Mouse (Mus musculus) C2C12 (cell line): Measurements from ENCODE around the gene Vars2. TPM values are rescaled to one million over a fixed set of nuclear protein-coding genes. Genes with fewer than 3 reads are reported as not detected.

Experiments
- H3K27me3 ChIP-seq: one replicate; pipeline ENCODE4 v1.6.1; 2011; ENCODE audit not compliant: control insufficient read depth, insufficient read depth, insufficient read length
- H3K36me3 ChIP-seq: one replicate; pipeline ENCODE4 v1.6.1; 2011; ENCODE audit not compliant: control insufficient read depth, insufficient read depth
- H3K4me3 ChIP-seq: one replicate; pipeline ENCODE4 v1.5.1; 2011; ENCODE audit warnings: mild to moderate bottlenecking, control low read depth; ENCODE audit not compliant: poor library complexity, insufficient read depth, severe bottlenecking
- H3K79me2 ChIP-seq: one replicate; pipeline ENCODE4 v1.6.1; 2011; ENCODE audit not compliant: control insufficient read depth, insufficient read depth
- H3K79me3 ChIP-seq: one replicate; pipeline ENCODE4 v1.6.1; 2011; ENCODE audit warnings: low read depth, control low read depth
- H3ac ChIP-seq: one replicate; pipeline ENCODE3; 2011; ENCODE audit warnings: low read depth; ENCODE audit not compliant: control insufficient read depth, insufficient read length
- CEBPB ChIP-seq: IDR thresholded peaks from one replicate; pipeline ENCODE4 v1.6.1; 2011; ENCODE audit warnings: low read depth, mild to moderate bottlenecking, control low read depth, moderate library complexity
- CTCF ChIP-seq: IDR thresholded peaks from one replicate; pipeline ENCODE4 v1.5.1; 2011; ENCODE audit not compliant: control insufficient read depth, insufficient read depth, insufficient read length
- FOSL1 ChIP-seq: IDR thresholded peaks from one replicate; pipeline ENCODE4 v1.8.0; 2011; ENCODE audit warnings: mild to moderate bottlenecking, low read length; ENCODE audit not compliant: poor library complexity, insufficient read depth, severe bottlenecking
- MAX ChIP-seq: IDR thresholded peaks from one replicate; pipeline ENCODE4 v1.6.1; 2011; ENCODE audit warnings: mild to moderate bottlenecking, control low read depth
- MYOD1 ChIP-seq: IDR thresholded peaks from one replicate; pipeline ENCODE4 v1.6.1; 2011; ENCODE audit warnings: low read depth; ENCODE audit not compliant: control insufficient read depth, insufficient read length
- MYOG ChIP-seq: IDR thresholded peaks from one replicate; pipeline ENCODE4 v1.6.1; 2011; ENCODE audit not compliant: control insufficient read depth, insufficient read length; ENCODE audit errors: extremely low read depth
- USF1 ChIP-seq: IDR thresholded peaks from one replicate; pipeline ENCODE4 v1.6.1; 2011; ENCODE audit warnings: low read depth, mild to moderate bottlenecking, control low read depth, moderate library complexity
- polyA plus RNA-seq: library from polyadenylated mRNA; unstranded; fragments of >200 nt; fragmentation: generic; extraction: Trizol; gene quantifications from one replicate; pipeline ENCODE4 v1.2.1, GENCODE M21; 2012; ENCODE audit warnings: missing spikeins

The Vars2 gene
- polyA plus RNA-seq, 1 experiment: 12.6 TPM

DNA sequence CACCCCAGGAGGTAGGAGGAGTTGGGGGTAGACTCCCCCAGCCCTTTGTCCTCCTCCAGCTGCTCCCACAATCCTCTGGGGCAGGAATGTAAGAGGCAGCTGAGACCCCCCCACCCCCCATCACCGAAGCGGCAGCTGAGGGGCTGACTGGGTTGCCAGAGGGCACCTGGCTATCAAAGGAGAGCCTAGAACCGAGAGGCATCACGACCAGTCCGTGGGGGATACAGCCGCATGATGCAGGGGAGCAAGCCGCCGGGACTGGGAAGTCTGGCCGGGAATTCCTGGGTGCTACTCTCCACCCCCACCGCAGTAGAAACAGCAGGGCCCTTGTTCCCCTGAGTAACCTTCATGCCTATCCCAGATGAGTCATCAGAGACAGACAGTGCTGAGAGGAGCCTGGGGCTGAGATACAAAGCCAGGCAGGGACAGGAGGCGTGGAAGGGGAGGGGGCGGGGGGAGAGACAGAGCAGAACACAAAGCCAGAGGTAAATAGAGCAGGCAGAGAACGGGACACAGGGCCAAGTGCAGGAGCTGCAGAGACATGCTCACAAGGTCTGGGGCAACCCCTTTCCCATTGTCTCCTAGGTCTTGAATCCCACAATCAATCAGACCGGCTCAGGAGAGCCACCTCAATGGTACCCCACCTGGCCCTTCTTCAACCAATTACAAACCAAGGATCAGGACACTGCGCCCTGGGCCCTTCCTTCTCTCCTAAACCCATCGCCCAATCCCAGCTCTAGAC lies 30.5 kb upstream of the Vars2 start:
- peaks cover 13% of the 10 kb centered on the region for H3K36me3 ChIP-seq
- peaks cover 26% of the 10 kb centered on the region for H3K79me3 ChIP-seq
- H3K27me3 ChIP-seq: no peaks in the 10 kb centered on the region
- TF ChIP-seq USF1: no peak
- peak; percentile 13 for TF ChIP-seq FOSL1
- TF ChIP-seq MAX: peak; percentile 71
- H3K79me2 ChIP-seq: peaks cover 56% of the 10 kb centered on the region
- peak overlapping the region; percentile 19 for H3K4me3 ChIP-seq
- peak overlapping the region; percentile 59 for H3ac ChIP-seq

DNA sequence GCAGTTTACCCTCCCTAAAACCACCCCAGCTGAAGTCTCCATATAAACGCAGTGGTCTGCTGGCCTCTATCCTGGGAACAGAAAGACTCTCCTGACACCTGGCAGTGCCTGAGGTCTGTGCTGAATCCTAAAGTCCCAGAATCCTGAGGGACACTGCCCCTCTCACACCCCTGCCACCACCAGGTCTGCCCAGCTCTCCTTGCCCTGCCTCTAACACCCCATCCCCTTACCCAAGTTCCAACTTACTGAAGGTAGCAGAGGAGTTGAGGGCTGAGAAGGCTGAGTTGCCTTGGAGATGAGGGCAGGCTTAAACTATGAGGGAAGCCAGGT lies 30.0 kb upstream of the Vars2 start:
- peak overlapping the region; percentile 59 for H3ac ChIP-seq
- peak overlapping the region; percentile 19 for H3K4me3 ChIP-seq
- no peaks in the 10 kb centered on the region for H3K27me3 ChIP-seq
- peaks cover 26% of the 10 kb centered on the region for H3K79me3 ChIP-seq
- H3K79me2 ChIP-seq: peaks cover 56% of the 10 kb centered on the region
- H3K36me3 ChIP-seq: peaks cover 19% of the 10 kb centered on the region
- TF ChIP-seq CEBPB (no peak), USF1 (no peak), MYOG (no peak), CTCF (no peak), MAX (no peak), MYOD1 (no peak), FOSL1 (no peak)

DNA sequence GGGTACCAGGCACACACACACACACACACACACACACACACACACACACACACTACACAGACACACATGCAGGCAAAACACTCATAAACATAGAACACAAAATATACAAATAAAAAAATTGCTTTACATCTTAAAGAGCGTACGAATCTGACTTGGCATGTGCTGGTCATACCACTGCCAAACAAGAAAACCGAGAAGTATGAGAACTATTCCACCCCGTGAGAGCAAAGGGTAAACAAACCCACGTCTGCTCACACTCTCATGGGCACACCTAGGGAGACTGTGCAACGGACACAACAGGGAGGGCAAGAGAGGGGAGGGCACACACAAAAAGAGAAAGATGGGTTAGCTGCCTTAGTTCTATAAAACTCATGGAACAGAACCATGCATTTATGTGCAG lies 29.3 kb upstream of the Vars2 start:
- TF ChIP-seq MAX: no peak
- TF ChIP-seq USF1: no peak
- TF ChIP-seq CEBPB: no peak
- TF ChIP-seq MYOD1: no peak
- TF ChIP-seq MYOG: no peak
- no peak for TF ChIP-seq FOSL1
- TF ChIP-seq CTCF: no peak
- H3K79me2 ChIP-seq: peaks cover 56% of the 10 kb centered on the region
- no peaks in the 10 kb centered on the region for H3K27me3 ChIP-seq
- H3K36me3 ChIP-seq: peaks cover 26% of the 10 kb centered on the region
- no peak overlapping the region for H3K4me3 ChIP-seq
- peak overlapping the region; percentile 27 for H3ac ChIP-seq
- H3K79me3 ChIP-seq: peaks cover 26% of the 10 kb centered on the region

DNA sequence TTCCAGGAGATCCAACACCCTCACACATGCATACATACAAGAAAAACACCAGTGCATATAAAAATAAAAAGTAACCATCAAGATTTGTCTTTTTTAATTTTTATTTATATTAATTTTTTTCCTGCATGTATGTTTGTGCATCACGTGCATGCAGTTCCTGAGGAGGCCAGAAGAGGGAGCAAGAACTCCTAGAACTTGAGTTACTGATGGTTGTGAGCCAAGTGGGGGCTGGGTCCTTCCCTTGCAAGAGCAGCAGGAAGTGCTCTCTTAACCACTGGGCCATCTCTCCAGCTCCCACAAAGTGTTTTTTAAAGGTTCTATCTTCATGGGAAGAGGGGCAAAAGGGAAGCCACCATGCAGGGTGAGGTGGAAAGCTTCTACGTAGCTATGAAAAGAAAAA lies 27.9 kb upstream of the Vars2 start:
- no peak overlapping the region for H3ac ChIP-seq
- H3K36me3 ChIP-seq: peaks cover 29% of the 10 kb centered on the region
- H3K79me2 ChIP-seq: peaks cover 56% of the 10 kb centered on the region
- TF ChIP-seq FOSL1 (no peak), MAX (no peak)
- no peaks in the 10 kb centered on the region for H3K27me3 ChIP-seq
- H3K4me3 ChIP-seq: no peak overlapping the region
- peaks cover 26% of the 10 kb centered on the region for H3K79me3 ChIP-seq

DNA sequence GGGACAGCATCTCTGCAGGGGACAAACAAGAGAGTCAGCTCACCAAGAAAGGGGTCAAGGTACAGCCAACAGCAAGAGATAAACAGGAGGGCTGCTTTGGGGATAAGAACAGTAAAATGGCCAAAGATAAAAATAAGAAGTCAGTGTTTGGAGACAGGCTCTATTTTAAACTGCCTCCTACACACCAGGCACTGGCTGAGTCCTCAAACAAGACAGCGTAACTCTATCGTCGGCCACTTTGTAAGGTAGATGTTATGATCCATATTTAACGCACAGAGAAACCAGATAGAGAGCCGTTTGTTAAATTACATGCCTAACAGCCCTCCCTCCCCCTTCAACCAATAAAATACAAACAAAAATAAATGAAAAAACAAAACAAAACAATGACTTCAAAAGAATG lies 26.5 kb upstream of the Vars2 start:
- TF ChIP-seq MYOD1 (no peak), MAX (no peak), CTCF (no peak), CEBPB (no peak), FOSL1 (no peak), MYOG (no peak), USF1 (no peak)
- Histone ChIP-seq H3K79me2 (peaks cover 48% of the 10 kb centered on the region), H3K36me3 (peaks cover 38% of the 10 kb centered on the region), H3K27me3 (no peaks in the 10 kb centered on the region), H3K79me3 (peaks cover 23% of the 10 kb centered on the region), H3ac (no peak overlapping the region), H3K4me3 (no peak overlapping the region)

DNA sequence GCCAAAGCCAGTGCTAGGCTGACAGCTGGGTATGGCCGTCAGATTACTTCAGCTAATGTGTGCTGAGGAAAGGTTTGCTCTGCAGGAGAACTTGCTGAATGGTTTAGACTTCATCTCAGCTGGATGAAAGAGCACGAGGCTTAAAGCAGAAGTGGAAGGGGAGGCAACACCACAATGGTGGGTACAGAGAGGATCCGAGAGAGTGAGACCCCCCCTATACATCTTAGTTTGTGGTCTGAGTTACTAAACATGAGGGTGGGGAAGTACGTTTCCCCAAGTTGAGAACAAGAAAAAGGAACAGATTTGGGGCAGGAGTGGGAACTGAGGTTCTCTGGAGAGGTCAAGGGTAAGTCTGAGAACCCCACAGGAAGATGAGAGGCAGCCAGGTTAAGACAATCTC lies 25.0 kb upstream of the Vars2 start:
- TF ChIP-seq MYOD1: no peak
- no peak for TF ChIP-seq MYOG
- no peak for TF ChIP-seq MAX
- TF ChIP-seq CTCF: no peak
- no peak for TF ChIP-seq FOSL1
- no peak for TF ChIP-seq CEBPB
- peaks cover 23% of the 10 kb centered on the region for H3K79me3 ChIP-seq
- H3K79me2 ChIP-seq: peaks cover 38% of the 10 kb centered on the region
- no peak overlapping the region for H3K4me3 ChIP-seq
- no peaks in the 10 kb centered on the region for H3K27me3 ChIP-seq
- H3ac ChIP-seq: no peak overlapping the region
- peaks cover 51% of the 10 kb centered on the region for H3K36me3 ChIP-seq
